Mouse (Mus musculus) retina, embryonic 14.5 days (tissue): Measurements from ENCODE around the gene Krtap16-3.
A peak's percentile ranks its signal among the peaks of the same experiment; 100 is the strongest.

Source experiments
- DNase-seq: peaks from one replicate; pipeline ENCODE4 v3.0.0-alpha.2; 2015; ENCODE audit warnings: low spot score

Krtap16-3 gene

DNA sequence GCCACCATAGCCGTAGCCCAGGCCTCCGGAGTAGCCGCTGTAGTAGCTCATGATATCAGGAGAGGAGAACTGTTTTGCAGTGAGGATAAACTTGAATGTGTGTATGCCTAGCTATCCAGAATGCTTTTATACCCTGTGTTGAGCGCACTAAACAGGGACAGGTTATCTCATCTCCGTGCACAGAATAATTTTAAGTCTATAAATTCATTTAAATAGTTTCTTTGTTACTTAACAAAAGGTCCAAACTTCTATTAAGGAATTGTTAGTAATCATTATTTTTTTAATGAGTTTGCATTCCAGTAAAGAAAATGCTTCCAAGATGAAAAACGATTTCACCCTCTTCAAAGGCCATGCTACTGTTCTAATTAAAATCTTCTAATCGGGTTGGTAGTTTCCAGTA, at the start of gene Krtap16-3:
Gene Krtap16-3 (minus strand): TSS at position 101 of the 400 bp plus-strand sequence.
- no peak for DNase-seq

DNA sequence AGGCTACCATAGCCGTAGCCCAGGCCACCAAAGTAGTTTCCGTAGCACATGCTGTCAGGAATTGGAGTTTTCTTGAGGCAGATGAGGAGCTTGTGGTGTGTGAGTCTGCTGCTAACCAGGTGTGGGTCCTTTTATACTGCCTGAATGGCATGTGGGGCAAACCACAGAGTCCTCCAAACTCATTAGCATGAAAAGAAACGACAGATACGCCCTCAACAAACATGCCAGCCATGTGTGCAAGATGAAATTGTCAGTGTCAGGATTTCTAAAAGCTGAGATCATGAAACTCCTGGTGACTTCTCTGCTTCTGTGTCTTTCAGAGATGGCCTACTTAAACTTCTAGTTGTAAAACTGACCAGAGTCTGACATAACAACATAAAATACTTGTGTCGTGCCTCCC, 48.0 kb upstream of the Krtap16-3 start, which contains the start of gene Krtap22-2:
Gene Krtap22-2 (minus strand): TSS at position 101 of the 400 bp plus-strand sequence.
- DNase-seq = no peak

DNA sequence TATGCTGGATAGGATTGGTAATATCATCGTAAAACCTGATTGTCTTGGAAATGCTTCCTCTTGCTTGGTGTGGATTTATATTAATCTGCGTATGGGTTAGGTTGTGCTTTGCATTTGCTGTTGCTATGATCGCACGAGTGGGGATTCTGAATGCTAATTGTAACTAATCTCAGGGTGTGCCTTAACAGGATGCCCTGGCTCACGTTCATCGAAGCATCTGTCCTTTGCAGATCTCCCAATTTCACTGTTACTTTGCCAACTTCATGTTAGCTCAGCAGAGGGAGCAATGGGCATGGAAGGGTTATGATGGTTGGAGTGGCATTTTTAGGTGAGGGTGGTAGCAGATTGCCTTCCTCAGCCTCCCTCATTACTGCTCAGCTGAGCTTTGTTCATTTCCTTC, 21.6 kb downstream of the Krtap16-3 start:
- DNase-seq = no peak

DNA sequence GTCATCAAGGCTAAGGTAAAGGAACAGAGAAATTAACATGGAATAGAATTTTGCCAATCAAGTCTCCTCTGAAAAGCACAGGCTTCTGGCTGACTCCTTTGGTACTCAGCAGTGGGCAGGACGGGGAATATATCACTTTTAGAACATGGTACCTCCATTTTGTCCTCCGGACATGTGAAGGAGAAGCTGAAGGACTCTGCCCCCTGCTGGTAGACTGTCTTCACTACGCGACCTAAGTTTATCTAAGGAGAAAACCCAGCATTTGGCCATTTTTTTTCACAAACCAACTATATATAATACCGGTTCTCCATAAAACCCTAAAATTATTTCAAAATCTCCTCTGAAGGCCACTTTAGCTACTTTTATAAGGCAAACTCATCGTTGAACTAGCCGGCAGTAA, 24.4 kb downstream of the Krtap16-3 start:
- peak; percentile 58 for DNase-seq

DNA sequence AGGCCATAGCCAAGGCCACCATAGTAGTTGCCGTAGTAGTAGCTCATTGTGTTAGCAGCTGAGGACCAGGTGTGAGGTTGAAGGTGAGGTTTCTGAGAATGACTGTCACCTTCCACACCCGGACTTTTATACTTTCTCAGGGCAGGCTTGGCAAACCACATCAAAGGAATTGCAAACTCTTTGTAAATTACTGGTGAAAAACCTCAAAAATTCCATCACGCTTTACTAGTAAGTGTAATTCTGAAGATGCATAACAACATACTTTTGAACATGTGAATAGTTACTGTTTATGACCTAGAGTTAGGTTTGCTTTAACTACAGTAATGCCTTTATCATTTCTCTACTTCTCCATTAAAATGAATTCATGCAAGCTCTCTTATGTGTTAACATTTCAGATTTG, 30.5 kb downstream of the Krtap16-3 start, which contains the start of gene Krtap19-9b:
Gene Krtap19-9b (minus strand): TSS at position 101 of the 400 bp plus-strand sequence.
- no peak for DNase-seq
